ENCODE assay signal across 15 mouse cellular contexts in genomic region chr15:27758680-27759079, GRCm38 (mm10).
"Had no signal": no experiment of that assay in that cellular context is flagged by ENCODE, and none has a peak within 500 bp of the region (broad histone marks: within the 10 kb centered on the region; RNA-seq: fewer than 3 reads in every experiment).

No protein-coding gene starts in this region.

- H3K4me2 ChIP-seq: liver, embryonic 11.5 days; liver, embryonic 15.5 days; lung, embryonic 15.5 days; neural tube, embryonic 13.5 days had no signal

- DNase-seq: kidney, adult 11 months; kidney, postnatal 25 days; left cerebral cortex, postnatal 4 days; lung, postnatal 4 days; midbrain, embryonic 14.5 days; retina, postnatal 1 day; right cerebral cortex, postnatal 4 days; spleen, adult 18-20 months; thymus, adult 18-20 months; thymus, postnatal 14 days had no signal

- H3K4me1 ChIP-seq: liver, embryonic 15.5 days had no signal

- H3K27ac ChIP-seq: liver, embryonic 15.5 days; lung, embryonic 15.5 days; midbrain, embryonic 10.5 days; neural tube, embryonic 13.5 days had no signal

- H3K9me3 ChIP-seq: liver, embryonic 15.5 days; lung, embryonic 15.5 days; midbrain, embryonic 10.5 days; neural tube, embryonic 13.5 days had no signal

- H3K9ac ChIP-seq: liver, embryonic 15.5 days; lung, embryonic 15.5 days; neural tube, embryonic 13.5 days had no signal

- H3K27me3 ChIP-seq: liver, embryonic 15.5 days; lung, embryonic 15.5 days; neural tube, embryonic 13.5 days had no signal

- H3K4me3 ChIP-seq: liver, embryonic 15.5 days; lung, embryonic 15.5 days; midbrain, embryonic 10.5 days; neural tube, embryonic 13.5 days had no signal
